Mouse (Mus musculus): ENCODE measurements at regions not wholly inside any gene's neighbourhood (a gene's known extent, or its start where the extent isn't known, plus 50 kb on each side); places are given as distances from the start of the nearest gene placed in this dataset.
A peak's percentile ranks its signal among the peaks of the same experiment; 100 is the strongest.

- peak; percentile 9 to 44 for DNase-seq (ENCODE audit: low read depth in 2 of 2, low spot score in 2 of 2)
Observed at GRCm38 (mm10) chr12:25359931-25360330, 263.0 kb upstream of the Id2 start.

GRCm38 (mm10) chr12:25358846-25359525, 262.0 kb upstream of the Id2 start:
- no peak for DNase-seq (ENCODE audit: low read depth in 2 of 2, low spot score in 2 of 2)

- DNase-seq (ENCODE audit: low read depth in 2 of 2, low spot score in 2 of 2), result no peak
Observed at GRCm38 (mm10) chr12:25356774-25357173, 259.8 kb upstream of the Id2 start.

- DNase-seq (ENCODE audit: low read depth in 2 of 2, low spot score in 2 of 2), result no peak
Observed at GRCm38 (mm10) chr12:25355217-25355616, 258.3 kb upstream of the Id2 start.

- no peak for DNase-seq (ENCODE audit: low read depth in 2 of 2, low spot score in 2 of 2)
Observed at GRCm38 (mm10) chr12:25353402-25353896, 256.5 kb upstream of the Id2 start.

GRCm38 (mm10) chr12:25352160-25352559, 255.2 kb upstream of the Id2 start:
- DNase-seq (ENCODE audit: low read depth in 2 of 2, low spot score in 2 of 2), result no peak

GRCm38 (mm10) chr12:25344354-25344753, 247.4 kb upstream of the Id2 start:
- no peak for DNase-seq (ENCODE audit: low read depth in 2 of 2, low spot score in 2 of 2)

- DNase-seq (ENCODE audit: low read depth in 2 of 2, low spot score in 2 of 2), result no peak
Observed at GRCm38 (mm10) chr12:25338771-25339170, 241.8 kb upstream of the Id2 start.

GRCm38 (mm10) chr12:25335930-25336329, 239.0 kb upstream of the Id2 start:
- DNase-seq (ENCODE audit: low read depth in 2 of 2, low spot score in 2 of 2), result no peak

GRCm38 (mm10) chr12:25335069-25335468, 238.1 kb upstream of the Id2 start:
- no peak for DNase-seq (ENCODE audit: low read depth in 2 of 2, low spot score in 2 of 2)

GRCm38 (mm10) chr12:25332384-25333035, 235.6 kb upstream of the Id2 start:
- DNase-seq (ENCODE audit: low read depth in 2 of 2, low spot score in 2 of 2), result no peak

GRCm38 (mm10) chr12:25330004-25330708, 233.2 kb upstream of the Id2 start:
- DNase-seq (ENCODE audit: low read depth in 2 of 2, low spot score in 2 of 2), result no peak

- no peak for DNase-seq (ENCODE audit: low read depth in 2 of 2, low spot score in 2 of 2)
Observed at GRCm38 (mm10) chr12:25325901-25326300, 229.0 kb upstream of the Id2 start.

- no peak for DNase-seq (ENCODE audit: low read depth in 2 of 2, low spot score in 2 of 2)
Observed at GRCm38 (mm10) chr12:25323171-25323570, 226.2 kb upstream of the Id2 start.

- DNase-seq (ENCODE audit: low read depth in 2 of 2, low spot score in 2 of 2), result no peak
Observed at GRCm38 (mm10) chr12:25320262-25320767, 223.4 kb upstream of the Id2 start.

- DNase-seq (ENCODE audit: low read depth in 2 of 2, low spot score in 2 of 2), result no peak
Observed at GRCm38 (mm10) chr12:25319846-25320245, 222.9 kb upstream of the Id2 start.

GRCm38 (mm10) chr12:25318072-25318671, 221.2 kb upstream of the Id2 start:
- DNase-seq (ENCODE audit: low read depth in 2 of 2, low spot score in 2 of 2), result no peak

- peak in 1 of 2 experiments; percentile 10 for DNase-seq (ENCODE audit: low read depth in 2 of 2, low spot score in 2 of 2)
Observed at GRCm38 (mm10) chr12:25315969-25316368, 219.0 kb upstream of the Id2 start.

GRCm38 (mm10) chr12:25313212-25313611, 216.3 kb upstream of the Id2 start:
- no peak for DNase-seq (ENCODE audit: low read depth in 2 of 2, low spot score in 2 of 2)

GRCm38 (mm10) chr12:25312390-25312789, 215.4 kb upstream of the Id2 start:
- no peak for DNase-seq (ENCODE audit: low read depth in 2 of 2, low spot score in 2 of 2)

GRCm38 (mm10) chr12:25311728-25312127, 214.8 kb upstream of the Id2 start:
- peak; percentile 10 to 11 for DNase-seq (ENCODE audit: low read depth in 2 of 2, low spot score in 2 of 2)
